Mouse (Mus musculus): ENCODE measurements around the gene Adgrg7. TPM values are rescaled to one million over a fixed set of nuclear protein-coding genes. Genes with fewer than 3 reads are reported as not detected.

Gene Adgrg7
- total RNA-seq, 1 experiment: not detected

- in situ Hi-C loops (cut with MboI; ENCODE audit: low sequenced_read_pairs in 2 of 2, unreplicated experiment in 2 of 2): no loop called here
Observed at GRCm38 (mm10) chr16:56710071-56710470, 85.6 kb downstream of the Adgrg7 start.

GRCm38 (mm10) chr16:56705731-56706130 lies 89.9 kb downstream of the Adgrg7 start:
- H3K9ac ChIP-seq (ENCODE audit: insufficient read depth, low read depth, low read length, poor library complexity, severe bottlenecking): no peak overlapping the region
- TF ChIP-seq ZNF384 (IDR thresholded peaks at IDR 0.05; ENCODE audit: low read depth, low read length) (no peak), HCFC1 (IDR thresholded peaks at IDR 0.05; ENCODE audit: borderline replicate concordance, insufficient read depth, low read length) (no peak), CHD2 (IDR thresholded peaks at IDR 0.05; ENCODE audit: low read depth, low read length) (no peak), ZC3H11A (IDR thresholded peaks at IDR 0.05; ENCODE audit: borderline replicate concordance, low read depth, low read length) (no peak), MAFK (IDR thresholded peaks at IDR 0.05; ENCODE audit: insufficient read depth, low read depth, low read length) (no peak)

More at GRCm38 (mm10) chr16:56710071-56710470, 85.6 kb downstream of the Adgrg7 start:
- Histone ChIP-seq H3K9me3 (ENCODE audit: control insufficient read depth, insufficient read depth, low read depth, low read length) (no peaks in the 10 kb centered on the region), H3K4me3 (ENCODE audit: insufficient read depth in 1 of 2, low read depth in 1 of 2, low read length in 2 of 2, poor library complexity in 1 of 2, severe bottlenecking in 1 of 2) (no peak overlapping the region), H3K4me1 (ENCODE audit: control insufficient read depth in 2 of 2, insufficient read depth in 2 of 2, low read length in 2 of 2, poor library complexity in 1 of 2) (no peaks in the 10 kb centered on the region), H3K27ac (ENCODE audit: insufficient read depth, low read depth, low read length, poor library complexity, severe bottlenecking) (no peak overlapping the region), H3K36me3 (ENCODE audit: control insufficient read depth, insufficient read depth, low read length, poor library complexity, severe bottlenecking) (peaks cover 11% of the 10 kb centered on the region), H3K9ac (ENCODE audit: insufficient read depth, low read depth, low read length, poor library complexity, severe bottlenecking) (no peak overlapping the region)
- no peak for DNase-seq (ENCODE audit: low read depth, low spot score)
- no peak for TF ChIP-seq ZC3H11A (IDR thresholded peaks at IDR 0.05; ENCODE audit: borderline replicate concordance, low read depth, low read length)
- TF ChIP-seq MAFK (IDR thresholded peaks at IDR 0.05; ENCODE audit: insufficient read depth, low read depth, low read length): no peak
- no peak for TF ChIP-seq HCFC1 (IDR thresholded peaks at IDR 0.05; ENCODE audit: borderline replicate concordance, insufficient read depth, low read length)
- TF ChIP-seq ZNF384 (IDR thresholded peaks at IDR 0.05; ENCODE audit: low read depth, low read length): no peak
- TF ChIP-seq CHD2 (IDR thresholded peaks at IDR 0.05; ENCODE audit: low read depth, low read length): no peak

GRCm38 (mm10) chr16:56700898-56701297 lies 94.8 kb downstream of the Adgrg7 start:
- Histone ChIP-seq H3K4me1 (ENCODE audit: control insufficient read depth in 2 of 2, insufficient read depth in 2 of 2, low read length in 2 of 2, poor library complexity in 1 of 2) (no peaks in the 10 kb centered on the region), H3K27ac (ENCODE audit: insufficient read depth, low read depth, low read length, poor library complexity, severe bottlenecking) (no peak overlapping the region), H3K4me3 (ENCODE audit: insufficient read depth in 1 of 2, low read depth in 1 of 2, low read length in 2 of 2, poor library complexity in 1 of 2, severe bottlenecking in 1 of 2) (no peak overlapping the region), H3K9ac (ENCODE audit: insufficient read depth, low read depth, low read length, poor library complexity, severe bottlenecking) (no peak overlapping the region), H3K36me3 (ENCODE audit: control insufficient read depth, insufficient read depth, low read length, poor library complexity, severe bottlenecking) (peaks cover 9% of the 10 kb centered on the region), H3K9me3 (ENCODE audit: control insufficient read depth, insufficient read depth, low read depth, low read length) (no peaks in the 10 kb centered on the region)
- DNase-seq (ENCODE audit: low read depth, low spot score): no peak
- in situ Hi-C loops (cut with MboI; ENCODE audit: low sequenced_read_pairs in 2 of 2, unreplicated experiment in 2 of 2): no loop called here
- peak; percentile 75 for TF ChIP-seq MAFK (IDR thresholded peaks at IDR 0.05; ENCODE audit: insufficient read depth, low read depth, low read length)
- TF ChIP-seq ZC3H11A (IDR thresholded peaks at IDR 0.05; ENCODE audit: borderline replicate concordance, low read depth, low read length): no peak

More at GRCm38 (mm10) chr16:56705731-56706130, 89.9 kb downstream of the Adgrg7 start:
- no peaks in the 10 kb centered on the region for H3K4me1 ChIP-seq (ENCODE audit: control insufficient read depth in 2 of 2, insufficient read depth in 2 of 2, low read length in 2 of 2, poor library complexity in 1 of 2)
- DNase-seq (ENCODE audit: low read depth, low spot score): no peak
- H3K9me3 ChIP-seq (ENCODE audit: control insufficient read depth, insufficient read depth, low read depth, low read length): no peaks in the 10 kb centered on the region
- peaks cover 13% of the 10 kb centered on the region for H3K36me3 ChIP-seq (ENCODE audit: control insufficient read depth, insufficient read depth, low read length, poor library complexity, severe bottlenecking)
- in situ Hi-C loops (cut with MboI; ENCODE audit: low sequenced_read_pairs in 2 of 2, unreplicated experiment in 2 of 2): no loop called here
- no peak overlapping the region for H3K27ac ChIP-seq (ENCODE audit: insufficient read depth, low read depth, low read length, poor library complexity, severe bottlenecking)
- H3K4me3 ChIP-seq (ENCODE audit: insufficient read depth in 1 of 2, low read depth in 1 of 2, low read length in 2 of 2, poor library complexity in 1 of 2, severe bottlenecking in 1 of 2): no peak overlapping the region

GRCm38 (mm10) chr16:56696448-56696847 lies 99.2 kb downstream of the Adgrg7 start:
- TF ChIP-seq HCFC1 (IDR thresholded peaks at IDR 0.05; ENCODE audit: borderline replicate concordance, insufficient read depth, low read length) (no peak), CHD2 (IDR thresholded peaks at IDR 0.05; ENCODE audit: low read depth, low read length) (no peak)
- Histone ChIP-seq H3K9ac (ENCODE audit: insufficient read depth, low read depth, low read length, poor library complexity, severe bottlenecking) (no peak overlapping the region), H3K36me3 (ENCODE audit: control insufficient read depth, insufficient read depth, low read length, poor library complexity, severe bottlenecking) (peaks cover 7% of the 10 kb centered on the region), H3K27ac (ENCODE audit: insufficient read depth, low read depth, low read length, poor library complexity, severe bottlenecking) (no peak overlapping the region), H3K4me3 (ENCODE audit: insufficient read depth in 1 of 2, low read depth in 1 of 2, low read length in 2 of 2, poor library complexity in 1 of 2, severe bottlenecking in 1 of 2) (no peak overlapping the region), H3K9me3 (ENCODE audit: control insufficient read depth, insufficient read depth, low read depth, low read length) (no peaks in the 10 kb centered on the region), H3K4me1 (ENCODE audit: control insufficient read depth in 2 of 2, insufficient read depth in 2 of 2, low read length in 2 of 2, poor library complexity in 1 of 2) (no peaks in the 10 kb centered on the region)
- in situ Hi-C loops (cut with MboI; ENCODE audit: low sequenced_read_pairs in 2 of 2, unreplicated experiment in 2 of 2): no loop called here
- no peak for DNase-seq (ENCODE audit: low read depth, low spot score)

GRCm38 (mm10) chr16:56690715-56691114 lies 104.9 kb downstream of the Adgrg7 start:
- in situ Hi-C loops (cut with MboI; ENCODE audit: low sequenced_read_pairs in 2 of 2, unreplicated experiment in 2 of 2): no loop called here
- DNase-seq (ENCODE audit: low read depth, low spot score): no peak
- Histone ChIP-seq H3K27ac (ENCODE audit: insufficient read depth, low read depth, low read length, poor library complexity, severe bottlenecking) (no peak overlapping the region), H3K4me1 (ENCODE audit: control insufficient read depth in 2 of 2, insufficient read depth in 2 of 2, low read length in 2 of 2, poor library complexity in 1 of 2) (no peaks in the 10 kb centered on the region), H3K9ac (ENCODE audit: insufficient read depth, low read depth, low read length, poor library complexity, severe bottlenecking) (no peak overlapping the region), H3K9me3 (ENCODE audit: control insufficient read depth, insufficient read depth, low read depth, low read length) (no peaks in the 10 kb centered on the region), H3K36me3 (ENCODE audit: control insufficient read depth, insufficient read depth, low read length, poor library complexity, severe bottlenecking) (peaks cover 6% of the 10 kb centered on the region), H3K4me3 (ENCODE audit: insufficient read depth in 1 of 2, low read depth in 1 of 2, low read length in 2 of 2, poor library complexity in 1 of 2, severe bottlenecking in 1 of 2) (no peak overlapping the region)
- TF ChIP-seq CHD2 (IDR thresholded peaks at IDR 0.05; ENCODE audit: low read depth, low read length) (no peak), ZC3H11A (IDR thresholded peaks at IDR 0.05; ENCODE audit: borderline replicate concordance, low read depth, low read length) (no peak), HCFC1 (IDR thresholded peaks at IDR 0.05; ENCODE audit: borderline replicate concordance, insufficient read depth, low read length) (no peak)

Data from ES-E14 (cell line).